Mouse (Mus musculus) hindbrain, postnatal 0 days (tissue): ENCODE results near the gene Tmem222. TPM values are rescaled to one million over a fixed set of nuclear protein-coding genes. Genes with fewer than 3 reads are reported as not detected.

Experiments used
- ATAC-seq: fragments of 200-750 bp; cut with Nextera tagmentation; 2 replicates; pipeline ENCODE4 v1.8.0; 2017; ENCODE audit warnings: mild to moderate bottlenecking, moderate TSS enrichment, moderate library complexity
- DNase-seq: peaks from one replicate; pipeline ENCODE4 v3.0.0-alpha.2; 2015; ENCODE audit warnings: low spot score
- H3K27ac ChIP-seq: fragments of 300-500 bp; sonication (generic); 2 replicates; pipeline ENCODE4 v1.5.1; 2014; ENCODE audit warnings: mild to moderate bottlenecking
- H3K27me3 ChIP-seq: fragments of 300-500 bp; sonication (generic); 2 replicates; pipeline ENCODE4 v1.6.1; 2014; ENCODE audit warnings: low read length, mixed read lengths; ENCODE audit not compliant: insufficient read depth
- H3K36me3 ChIP-seq: fragments of 300-500 bp; sonication (generic); 2 replicates; pipeline ENCODE4 v1.6.1; 2014; ENCODE audit warnings: low read length, mixed read lengths; ENCODE audit not compliant: insufficient read depth
- H3K4me1 ChIP-seq: fragments of 300-500 bp; sonication (generic); 2 replicates; pipeline ENCODE4 v1.6.1; 2014; ENCODE audit warnings: antibody characterized with exemption, low read length, mixed read lengths; ENCODE audit not compliant: insufficient read depth
- H3K4me2 ChIP-seq: fragments of 300-500 bp; sonication (generic); 2 replicates; pipeline ENCODE4 v1.6.1; 2014; ENCODE audit warnings: low read depth, mild to moderate bottlenecking, low read length, moderate library complexity, mixed read lengths
- H3K4me3 ChIP-seq: fragments of 300-500 bp; sonication (generic); 2 replicates; pipeline ENCODE4 v1.5.1; 2014; ENCODE audit warnings: low read length
- H3K9ac ChIP-seq: fragments of 300-500 bp; sonication (generic); replicated peaks from 2 replicates; pipeline ENCODE4 v1.6.1; 2014; ENCODE audit warnings: mild to moderate bottlenecking, low read length, moderate library complexity, mixed read lengths
- H3K9me3 ChIP-seq: fragments of 300-500 bp; sonication (generic); 2 replicates; pipeline ENCODE4 v1.6.1; 2016; ENCODE audit warnings: low read length, mixed read lengths
- CTCF ChIP-seq: IDR thresholded peaks from 2 replicates; pipeline ENCODE4 v1.5.1; 2016; ENCODE audit warnings: antibody characterized with exemption, control low read depth, low read depth
- WGBS: fragments of 180-500 bp; shearing (Covaris S2); extraction: QIAGEN DNeasy Blood & Tissue Kit; methylation state at CpG from one replicate; pipeline ENCODE4 v1.1.7; 2014; 5-methylcytosine and 5-hydroxymethylcytosine counted together
- polyA plus RNA-seq: library from polyadenylated mRNA; unstranded; fragments of >200 nt; fragmentation: Nextera tagmentation; extraction: Ambion mirVana; gene quantifications from 2 replicates; pipeline ENCODE4 v1.2.1, GENCODE M21; 2015
- total RNA-seq: library from RNA; depleted of rRNA; stranded (reverse); fragments of >200 nt; gene quantifications from 2 replicates; pipeline ENCODE4 v1.2.3, GENCODE M21; 2014

Gene Tmem222
- total and polyA plus RNA-seq, 2 experiments from 2014 or later: 136 to 138 TPM

DNA sequence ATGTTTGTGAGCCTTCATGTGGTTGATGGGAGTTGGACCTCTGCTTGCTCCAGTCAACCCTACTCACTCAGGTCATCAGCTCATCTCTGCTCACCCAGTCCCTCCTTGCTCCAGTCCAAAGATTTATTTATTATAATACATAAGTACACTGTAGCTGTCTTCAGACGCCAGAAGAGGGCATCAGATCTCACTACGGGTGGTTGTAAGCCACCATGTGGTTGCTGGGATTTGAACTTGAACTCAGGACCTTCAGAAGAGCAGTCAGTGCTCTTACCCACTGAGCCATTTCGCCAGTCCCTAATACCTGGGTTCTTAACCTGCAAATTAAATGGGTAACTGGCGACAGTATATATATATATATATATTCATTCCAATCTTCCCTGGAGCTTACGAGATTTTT lies 42.2 kb downstream of the Tmem222 start:
- no peak overlapping the region for H3K4me2 ChIP-seq
- H3K4me3 ChIP-seq: no peak overlapping the region
- H3K27me3 ChIP-seq: no peaks in the 10 kb centered on the region
- H3K36me3 ChIP-seq: no peaks in the 10 kb centered on the region
- TF ChIP-seq CTCF: no peak
- ATAC-seq: no peak
- H3K9ac ChIP-seq: no peak overlapping the region
- H3K9me3 ChIP-seq: no peaks in the 10 kb centered on the region
- H3K4me1 ChIP-seq: no peaks in the 10 kb centered on the region
- DNase-seq: no peak
- whole genome bisulfite sequencing: 85% methylated on average over 5 of the region's 5 CpGs
- no peak overlapping the region for H3K27ac ChIP-seq

DNA sequence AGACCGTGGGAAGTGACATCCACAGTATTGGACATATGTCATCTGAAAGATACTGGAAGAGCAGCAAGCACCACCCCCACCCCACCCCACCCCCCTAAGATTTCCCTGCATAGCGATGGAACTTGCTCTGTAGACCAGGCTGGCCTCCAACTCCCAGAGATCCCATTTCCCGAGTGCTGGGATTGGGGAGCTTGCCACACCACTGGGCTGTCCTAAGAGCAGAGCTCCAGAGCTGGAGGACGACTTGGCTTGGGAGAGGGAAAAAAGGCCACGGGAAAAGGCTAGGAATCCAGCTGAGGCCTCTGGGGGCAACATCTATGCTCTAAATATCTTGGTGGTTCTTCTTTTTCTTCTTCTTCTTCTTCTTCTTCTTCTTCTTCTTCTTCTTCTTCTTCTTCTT lies 42.8 kb downstream of the Tmem222 start:
- ATAC-seq: no peak
- TF ChIP-seq CTCF: no peak
- H3K36me3 ChIP-seq: no peaks in the 10 kb centered on the region
- H3K9ac ChIP-seq: no peak overlapping the region
- H3K9me3 ChIP-seq: no peaks in the 10 kb centered on the region
- H3K27me3 ChIP-seq: no peaks in the 10 kb centered on the region
- H3K4me1 ChIP-seq: no peaks in the 10 kb centered on the region
- H3K4me3 ChIP-seq: no peak overlapping the region
- H3K27ac ChIP-seq: no peak overlapping the region
- no peak for DNase-seq
- WGBS: 60% methylated on average over 5 of the region's 5 CpGs
- no peak overlapping the region for H3K4me2 ChIP-seq

DNA sequence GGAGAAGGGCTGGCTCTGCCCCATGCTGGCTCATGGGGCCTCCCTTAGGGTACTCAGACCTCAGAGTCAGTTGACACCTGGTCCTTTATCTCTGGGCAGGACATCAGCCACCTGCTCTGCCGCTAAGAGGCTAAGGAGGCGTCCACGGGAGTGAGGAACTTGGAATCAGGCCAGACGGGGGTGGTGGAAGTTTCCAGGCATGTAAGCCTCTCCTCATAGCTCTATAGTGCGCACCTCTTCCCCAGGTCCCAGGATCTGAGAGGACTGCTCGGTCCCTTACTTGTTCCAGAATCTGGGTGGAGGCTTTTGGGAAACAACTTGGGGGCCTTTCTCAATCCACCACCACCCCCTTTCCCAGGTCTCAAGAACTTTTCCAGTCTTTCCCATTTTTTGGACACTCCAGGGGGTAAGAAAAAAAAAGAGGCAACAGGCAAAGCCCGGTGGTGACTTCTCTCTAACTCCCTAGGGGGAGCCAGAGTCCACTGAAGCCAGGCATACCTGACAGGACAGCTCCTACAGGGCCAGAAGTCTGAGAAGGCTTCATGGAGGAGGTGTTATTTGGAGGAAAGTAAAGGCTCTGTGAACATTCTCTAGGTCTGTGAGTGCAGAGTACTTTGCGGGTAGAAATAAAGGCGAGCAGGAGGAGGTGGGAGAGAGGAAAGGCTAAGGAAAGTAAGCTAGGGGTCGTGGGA lies 44.2 kb downstream of the Tmem222 start:
- no peak overlapping the region for H3K4me3 ChIP-seq
- ATAC-seq (no peak), DNase-seq (no peak)
- TF ChIP-seq CTCF: no peak; the same call in 1 of the 2 replicates
- H3K4me1 ChIP-seq: no peaks in the 10 kb centered on the region
- no peaks in the 10 kb centered on the region for H3K9me3 ChIP-seq
- H3K36me3 ChIP-seq: no peaks in the 10 kb centered on the region
- no peak overlapping the region for H3K27ac ChIP-seq
- 40% methylated on average over 10 of the region's 10 CpGs for WGBS
- no peak overlapping the region for H3K9ac ChIP-seq
- no peaks in the 10 kb centered on the region for H3K27me3 ChIP-seq
- no peak overlapping the region for H3K4me2 ChIP-seq

DNA sequence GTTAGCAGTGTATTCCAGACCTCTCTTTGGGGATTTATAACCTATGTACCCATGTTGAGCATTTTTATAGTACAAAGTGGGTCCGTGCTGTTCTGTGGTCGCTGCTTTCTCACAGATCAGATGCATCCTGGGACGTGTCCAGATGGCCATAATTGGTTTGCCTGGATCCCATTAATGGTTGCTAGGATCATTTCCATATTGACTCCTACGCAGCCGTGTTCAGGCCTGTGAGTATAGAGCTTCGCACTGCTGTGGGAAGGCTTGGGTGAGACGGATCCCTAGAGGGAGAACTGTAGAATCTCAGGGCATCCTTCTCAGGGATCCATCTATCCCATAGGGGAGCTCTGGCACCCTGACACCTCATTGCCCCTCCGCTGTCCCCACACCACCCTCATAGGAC lies 48.0 kb downstream of the Tmem222 start:
- no peak overlapping the region for H3K4me2 ChIP-seq
- no peak overlapping the region for H3K9ac ChIP-seq
- 52% methylated on average over 8 of the region's 8 CpGs for WGBS
- no peak for TF ChIP-seq CTCF
- H3K9me3 ChIP-seq: no peaks in the 10 kb centered on the region
- no peaks in the 10 kb centered on the region for H3K27me3 ChIP-seq
- no peak overlapping the region for H3K4me3 ChIP-seq
- DNase-seq: no peak
- no peak overlapping the region for H3K27ac ChIP-seq
- no peaks in the 10 kb centered on the region for H3K4me1 ChIP-seq
- ATAC-seq: no peak
- H3K36me3 ChIP-seq: no peaks in the 10 kb centered on the region

- Histone ChIP-seq H3K9me3 (no peaks in the 10 kb centered on the region), H3K4me1 (no peaks in the 10 kb centered on the region), H3K27ac (no peak overlapping the region), H3K4me3 (no peak overlapping the region), H3K36me3 (no peaks in the 10 kb centered on the region), H3K4me2 (no peak overlapping the region), H3K9ac (no peak overlapping the region), H3K27me3 (no peaks in the 10 kb centered on the region)
- DNase-seq (peak; percentile 57), ATAC-seq (peak; percentile 55; the same call in 1 of the 2 replicates)
- no peak for TF ChIP-seq CTCF
- 41% methylated on average over 8 of the region's 8 CpGs for WGBS
Observed at GRCm38 (mm10) chr4:133227636-133228035, 50.0 kb downstream of the Tmem222 start.

DNA sequence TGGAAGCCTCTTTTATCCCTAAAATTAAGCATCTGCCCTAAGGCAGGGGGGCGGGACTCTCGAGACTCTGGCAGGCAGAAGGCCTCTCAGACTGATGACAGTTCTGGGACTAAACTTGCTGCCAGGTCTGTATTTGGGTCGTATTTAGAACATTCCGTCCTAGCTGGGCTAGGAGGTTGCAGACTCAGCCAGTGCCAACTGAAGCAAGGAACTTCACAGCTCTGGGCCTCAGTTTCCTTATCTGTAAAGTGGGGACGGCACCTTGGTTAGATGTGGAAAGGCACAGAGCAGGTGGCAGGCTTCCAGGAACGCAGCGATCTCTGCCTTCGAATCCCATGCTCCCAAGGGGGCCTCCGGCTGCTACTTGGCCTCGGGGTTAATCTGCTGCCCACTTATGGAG lies 51.5 kb downstream of the Tmem222 start:
- ATAC-seq: no peak
- WGBS: 64% methylated on average over 10 of the region's 10 CpGs

DNA sequence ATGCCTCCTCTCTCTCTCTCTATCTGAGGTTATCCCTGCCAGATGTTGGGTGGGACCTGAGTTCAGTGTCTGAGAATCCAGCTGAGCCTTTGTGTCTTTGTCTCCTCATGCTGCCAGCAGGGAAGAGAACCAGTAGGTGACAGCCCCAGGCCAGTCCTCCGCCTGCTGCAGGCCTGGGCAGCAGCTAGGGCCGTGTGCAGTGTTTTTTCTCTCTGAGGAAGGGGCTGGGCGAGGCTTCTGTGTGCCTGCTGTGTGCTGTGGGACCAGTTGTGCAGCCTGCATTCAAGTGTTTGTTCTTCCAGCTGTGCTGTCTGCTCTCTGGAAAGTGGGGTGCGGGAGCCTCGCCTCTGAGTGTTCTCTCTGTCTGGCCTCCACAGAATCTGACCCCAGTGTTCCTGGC lies 53.7 kb downstream of the Tmem222 start:
- TF ChIP-seq CTCF: no peak
- no peaks in the 10 kb centered on the region for H3K36me3 ChIP-seq
- WGBS: 52% methylated on average over 5 of the region's 5 CpGs
- ATAC-seq (no peak), DNase-seq (no peak)
- no peak overlapping the region for H3K27ac ChIP-seq
- H3K27me3 ChIP-seq: no peaks in the 10 kb centered on the region; the same call in 1 of the 2 replicates
- no peaks in the 10 kb centered on the region for H3K4me1 ChIP-seq
- no peak overlapping the region for H3K4me2 ChIP-seq
- no peak overlapping the region for H3K4me3 ChIP-seq
- no peak overlapping the region for H3K9ac ChIP-seq
- no peaks in the 10 kb centered on the region for H3K9me3 ChIP-seq

More for the DNA sequence above, 51.5 kb downstream of the Tmem222 start:
- TF ChIP-seq CTCF: no peak
- no peak overlapping the region for H3K4me2 ChIP-seq
- no peaks in the 10 kb centered on the region for H3K9me3 ChIP-seq
- no peak overlapping the region for H3K27ac ChIP-seq
- no peak for DNase-seq
- no peak overlapping the region for H3K4me3 ChIP-seq
- no peak overlapping the region for H3K9ac ChIP-seq
- no peaks in the 10 kb centered on the region for H3K27me3 ChIP-seq
- H3K4me1 ChIP-seq: no peaks in the 10 kb centered on the region
- H3K36me3 ChIP-seq: no peaks in the 10 kb centered on the region
